Mouse (Mus musculus) mouse trophoblast stem cell (cell line): Measurements from ENCODE around the gene Zfp975.
"Not testable (repeated sequence)": the region's sequence is repeated elsewhere in the genome, so short reads cannot be mapped to it uniquely, and the experiment has no call there.

Experiments used
- in situ Hi-C, 2 experiments: fragments of 300-500 bp; cut with MseI, MboI; formaldehyde crosslinking; loops; 2 replicates in 1 of 2; 3 replicates in 1 of 2; pipeline ENCODE4 v1.15.1; 2025

Zfp975 gene

GRCm38 (mm10) chr7:42692362-42693158 lies at the start of gene Zfp975:
Gene Zfp975, minus strand, starts transcription at chr7:42692742.
- in situ Hi-C loops, result not testable (repeated sequence)

- in situ Hi-C loops, result loop anchor here in 1 of 2 experiments (25.0 kb wide), 1 partner anchor 324 kb away; no protein-coding TSS in a partner anchor
These were observed 46.1 kb upstream of the Zfp975 start for GRCm38 (mm10) chr7:42738536-42739210.

- in situ Hi-C loops, result loop anchor here in 1 of 2 experiments (25.0 kb wide), 1 partner anchor 335 kb away; no protein-coding TSS in a partner anchor
These were observed 34.4 kb upstream of the Zfp975 start, which contains the start of gene Gm17067 for GRCm38 (mm10) chr7:42726917-42727316. Gene Gm17067, minus strand, starts transcription at chr7:42727017.

GRCm38 (mm10) chr7:42693251-42693650 lies 709 bp upstream of the Zfp975 start:
- in situ Hi-C loops, result not testable (repeated sequence)

- in situ Hi-C loops, result not testable (repeated sequence)
These were observed 12.5 kb downstream of the Zfp975 start for GRCm38 (mm10) chr7:42680081-42680480.

GRCm38 (mm10) chr7:42679646-42680045 lies 12.9 kb downstream of the Zfp975 start:
- in situ Hi-C loops, result not testable (repeated sequence)

- in situ Hi-C loops, result not testable (repeated sequence)
These were observed 32.4 kb downstream of the Zfp975 start for GRCm38 (mm10) chr7:42660140-42660539.

GRCm38 (mm10) chr7:42655211-42655610 lies 37.3 kb downstream of the Zfp975 start:
- in situ Hi-C loops, result not testable (repeated sequence)

GRCm38 (mm10) chr7:42643120-42643620 lies 49.4 kb downstream of the Zfp975 start:
- in situ Hi-C loops, result not testable (repeated sequence)

GRCm38 (mm10) chr7:42642152-42643115 lies 50.1 kb downstream of the Zfp975 start, which contains the start of gene Zfp976:
Gene Zfp976, minus strand, starts transcription at chr7:42642588.
- in situ Hi-C loops, result not testable (repeated sequence)

GRCm38 (mm10) chr7:42631031-42631430 lies 61.5 kb downstream of the Zfp975 start:
- in situ Hi-C loops, result not testable (repeated sequence)
